Mouse (Mus musculus) left cerebral cortex, postnatal 10 days (tissue): Measurements from ENCODE around the gene Fgf8. TPM values are rescaled to one million over a fixed set of nuclear protein-coding genes. Genes with fewer than 3 reads are reported as not detected.

Experiments used
- DNase-seq, 2 experiments: peaks; one replicate each; pipeline ENCODE4 v3.0.0; 2021 to 2022; ENCODE audit warnings: low spot score in 2 of 2, mixed read lengths in 1 of 2; ENCODE audit errors: extremely low spot score in 1 of 2
- intact Hi-C: fragments of 180-260 bp; cut with DNase I; formaldehyde crosslinking; loops from one replicate; pipeline ENCODE4 v1.15.1; 2025
- total RNA-seq, 2 experiments: library from RNA; stranded (reverse); gene quantifications; 2 replicates each; pipeline ENCODE4 v1.2.3; 2021

Fgf8 gene
- total RNA-seq, 2 experiments from 2014 or later, result not detected

DNA sequence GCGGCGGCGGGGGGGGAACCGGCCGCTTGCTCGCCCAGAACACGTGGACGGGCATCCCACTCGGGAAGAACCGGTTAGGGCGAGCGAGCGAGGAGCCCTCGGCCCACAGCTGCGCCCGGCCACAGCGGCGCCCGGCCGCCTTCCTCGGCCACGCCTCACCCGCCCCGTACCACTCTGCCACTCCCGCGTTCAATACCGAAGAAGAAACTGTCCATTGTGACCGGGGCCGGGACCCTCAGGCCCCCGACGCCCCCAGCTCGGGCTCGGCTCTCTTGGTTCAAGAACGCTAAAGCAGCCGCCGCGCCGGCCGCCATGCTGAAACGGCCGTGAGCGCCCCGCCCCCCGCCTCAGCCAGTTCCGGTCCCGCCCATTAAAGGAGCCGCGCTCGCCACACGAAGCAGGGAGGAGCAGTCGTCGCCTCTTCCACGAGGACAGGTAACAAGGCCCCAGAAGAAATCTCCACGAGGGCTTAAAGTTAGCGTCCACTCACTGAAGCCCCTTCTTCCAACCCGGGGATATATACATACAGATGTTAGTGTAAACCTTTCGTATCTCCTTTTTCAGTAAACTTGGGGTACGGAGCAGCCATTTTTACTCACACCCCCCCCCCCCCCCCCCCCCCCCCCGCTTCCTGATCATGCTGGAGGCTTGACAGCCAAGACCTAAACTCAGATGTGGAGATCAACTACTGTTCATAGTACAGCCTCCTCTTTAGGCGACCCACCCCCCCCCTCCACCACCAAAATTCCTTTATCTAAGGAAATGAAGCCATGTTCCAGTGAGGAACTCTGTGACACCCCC is 6.7 kb upstream of the Fgf8 start, which contains the start of gene Npm3:
Npm3 (minus strand) TSS at position 349 of the 801 bp plus-strand sequence.
- intact Hi-C loops, result loop anchor here (2.0 kb wide), 1 partner anchor 529 kb away; no protein-coding TSS in a partner anchor

DNA sequence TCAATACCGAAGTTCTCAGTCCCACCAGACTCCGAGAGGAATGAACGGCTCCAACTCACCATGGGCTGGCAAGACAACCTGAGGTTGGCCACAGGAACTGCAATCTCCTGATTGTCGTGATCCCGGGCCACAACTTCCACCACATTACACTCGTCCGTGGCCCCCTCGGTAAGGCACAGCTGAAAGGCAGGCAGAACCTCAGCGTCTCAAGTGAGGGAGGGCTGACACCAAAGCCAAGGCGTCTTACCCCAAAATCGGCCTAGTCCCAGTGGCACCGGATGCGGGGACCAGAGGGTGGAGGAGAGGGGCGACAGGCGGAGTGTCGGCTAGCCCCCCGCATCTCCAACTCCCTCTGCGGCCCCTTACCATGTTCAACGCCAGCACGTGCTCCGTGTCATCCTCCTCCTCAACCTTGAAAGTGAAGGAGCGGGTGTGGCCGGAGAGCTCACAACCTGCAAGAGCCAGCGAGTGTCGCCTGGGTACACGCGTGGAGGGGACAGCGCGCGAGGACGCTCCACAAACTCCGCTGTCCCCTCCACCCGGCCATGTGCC is 6.1 kb upstream of the Fgf8 start:
- intact Hi-C loops, result loop anchor here (2.0 kb wide), 1 partner anchor 528 kb away; no protein-coding TSS in a partner anchor
- peak in 1 of 2 experiments; percentile 34 for DNase-seq

More for the DNA sequence above, 6.7 kb upstream of the Fgf8 start, which contains the start of gene Npm3:
- DNase-seq, result peak; percentile 65 to 91

DNA sequence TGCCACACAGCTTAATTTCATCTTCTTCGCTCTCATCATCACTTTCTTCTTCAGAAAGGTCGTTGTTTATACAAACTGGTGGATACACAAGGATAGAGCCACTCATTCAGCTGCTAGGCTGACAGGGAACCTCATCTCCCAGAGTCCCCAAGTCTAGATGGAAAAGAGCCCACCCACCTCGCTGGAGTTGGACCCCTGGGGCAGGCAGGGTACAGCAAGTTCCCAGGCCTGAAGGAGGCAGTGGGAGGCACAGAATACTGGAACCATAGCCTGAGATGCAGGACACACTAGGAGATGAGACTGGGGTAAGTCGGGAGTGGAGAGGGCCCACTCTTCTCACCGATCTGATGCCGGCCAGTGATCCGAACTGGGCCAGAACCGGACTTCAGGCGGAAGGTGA is 5.5 kb upstream of the Fgf8 start:
- DNase-seq, result no peak
- intact Hi-C loops, result loop anchor here (2.0 kb wide), 1 partner anchor 527 kb away; no protein-coding TSS in a partner anchor

DNA sequence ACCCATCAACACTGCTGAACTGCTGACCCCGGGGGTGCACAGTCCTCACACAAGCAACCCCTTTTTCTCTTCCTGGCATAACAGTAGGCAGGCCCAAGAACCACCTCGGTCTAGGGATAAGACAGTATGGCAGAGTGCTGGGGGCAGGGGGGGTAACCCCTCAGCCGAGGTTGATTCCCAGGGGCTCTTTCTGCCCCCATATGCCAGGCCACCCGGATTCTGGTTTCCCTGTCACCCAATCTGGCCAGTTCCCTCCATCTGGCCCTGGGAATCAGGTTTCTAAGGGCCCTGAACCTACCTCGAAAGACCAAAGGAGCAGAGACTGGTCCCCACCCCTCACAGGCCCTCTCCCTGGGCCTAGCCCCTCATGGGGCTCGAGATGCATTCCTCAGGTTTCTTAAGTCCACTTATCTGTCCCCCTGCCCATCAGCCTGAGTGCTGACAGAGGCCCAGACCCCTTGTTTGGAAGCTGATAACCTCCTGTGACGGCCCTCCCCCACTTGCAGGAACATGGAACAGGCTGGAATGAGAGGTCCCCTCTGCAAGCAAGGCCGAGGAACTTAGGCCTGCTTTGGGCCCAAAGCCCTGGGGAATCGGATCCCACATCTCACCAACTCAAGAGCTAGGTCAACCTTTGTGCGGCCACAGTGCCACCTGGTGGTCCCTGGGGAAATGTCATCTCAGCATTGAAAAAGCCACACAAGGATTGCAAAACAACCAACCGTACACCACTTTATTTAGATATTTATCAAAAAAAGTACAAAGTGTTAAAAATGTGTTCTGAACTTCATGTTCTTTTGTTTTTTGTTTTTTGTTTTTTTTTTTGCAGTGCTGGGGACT is 4.5 kb upstream of the Fgf8 start:
- DNase-seq, result peak; percentile 79 to 86
- intact Hi-C loops, result loop anchor here (2.0 kb wide), 1 partner anchor 172 kb away; no protein-coding TSS in a partner anchor

DNA sequence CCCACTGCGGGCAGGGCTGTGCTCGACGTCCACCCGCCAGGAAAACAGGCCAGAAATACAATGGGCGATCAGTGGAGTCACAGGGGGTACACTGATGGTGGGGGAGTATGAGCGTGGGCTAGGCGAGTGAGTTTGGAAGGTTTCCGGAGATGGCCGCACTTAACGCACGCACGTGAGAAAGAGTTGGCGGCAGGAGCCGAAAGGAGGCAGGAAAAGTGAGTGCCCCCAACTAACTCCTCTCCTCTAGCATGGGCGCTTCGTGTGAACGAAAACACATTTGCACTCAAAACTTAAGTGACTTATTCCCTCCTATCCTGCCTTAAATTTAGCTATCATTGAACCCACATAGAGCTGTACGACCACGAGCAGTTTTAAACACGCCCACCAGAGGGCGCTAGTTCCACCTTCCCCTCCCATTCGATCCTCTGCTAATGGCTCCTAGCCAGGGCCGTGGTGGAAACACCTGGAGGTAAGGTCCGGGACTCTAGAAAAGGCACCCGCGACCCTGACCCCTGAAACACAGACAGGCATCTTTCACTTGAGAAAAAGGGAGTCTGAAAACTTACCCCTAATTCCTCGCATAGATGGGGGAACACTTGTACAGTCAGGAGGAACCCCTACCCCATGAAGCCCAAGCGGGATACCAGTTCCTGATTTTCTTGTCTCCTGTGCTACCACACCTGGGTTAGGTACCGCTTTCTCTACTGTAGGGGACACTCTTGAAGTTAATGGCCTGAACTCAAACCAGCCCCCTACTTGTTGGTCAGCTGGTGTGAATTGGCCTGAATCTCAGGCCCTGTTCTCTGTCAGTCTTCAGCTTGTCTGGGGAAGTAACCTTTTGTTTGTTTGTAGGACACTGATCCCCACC is 3.7 kb upstream of the Fgf8 start:
- DNase-seq, result peak; percentile 52 to 84

DNA sequence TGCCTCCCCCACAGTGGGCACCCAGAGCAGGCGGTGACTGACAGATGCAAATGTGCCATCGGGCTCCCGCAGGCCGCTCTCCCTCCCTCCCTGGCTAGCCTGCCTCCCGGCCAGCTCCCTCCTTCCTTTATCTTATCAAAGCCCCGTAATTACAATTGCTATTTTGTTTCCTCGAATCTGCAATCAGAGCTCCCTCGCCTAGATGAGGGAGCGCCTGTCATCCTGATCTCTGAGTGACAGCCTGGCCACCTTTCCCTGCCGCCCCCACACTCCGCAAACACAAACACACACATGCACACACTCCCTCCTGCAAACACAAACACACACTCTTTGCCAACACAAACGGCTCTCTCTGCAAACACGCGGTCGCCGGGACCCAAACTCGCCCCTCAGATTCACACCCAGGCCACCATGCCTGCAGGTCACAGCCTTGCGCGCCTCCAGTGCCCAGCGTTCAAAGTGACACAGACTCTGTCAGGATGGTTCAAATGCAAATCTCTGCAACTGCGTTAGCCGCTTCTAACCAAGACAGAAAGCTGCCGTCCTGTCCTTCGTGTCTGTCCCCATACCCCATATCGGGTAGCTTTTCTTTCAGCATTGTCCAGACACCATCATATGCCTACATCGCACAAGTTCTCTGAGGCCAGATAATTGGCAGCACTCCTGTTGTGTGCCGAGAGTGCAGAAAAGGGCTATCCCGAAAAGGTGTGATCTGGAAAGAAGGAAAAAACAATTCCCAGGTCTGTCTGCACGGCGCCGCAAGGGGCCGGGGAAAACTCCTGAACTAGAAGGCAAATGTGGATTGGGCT is 2.8 kb upstream of the Fgf8 start:
- intact Hi-C loops, result loop anchor here (2.0 kb wide), 1 partner anchor 171 kb away; no protein-coding TSS in a partner anchor
- DNase-seq, result no peak

More for the DNA sequence above, 3.7 kb upstream of the Fgf8 start:
- intact Hi-C loops, result loop anchor here (2.0 kb wide), 1 partner anchor 172 kb away; no protein-coding TSS in a partner anchor

DNA sequence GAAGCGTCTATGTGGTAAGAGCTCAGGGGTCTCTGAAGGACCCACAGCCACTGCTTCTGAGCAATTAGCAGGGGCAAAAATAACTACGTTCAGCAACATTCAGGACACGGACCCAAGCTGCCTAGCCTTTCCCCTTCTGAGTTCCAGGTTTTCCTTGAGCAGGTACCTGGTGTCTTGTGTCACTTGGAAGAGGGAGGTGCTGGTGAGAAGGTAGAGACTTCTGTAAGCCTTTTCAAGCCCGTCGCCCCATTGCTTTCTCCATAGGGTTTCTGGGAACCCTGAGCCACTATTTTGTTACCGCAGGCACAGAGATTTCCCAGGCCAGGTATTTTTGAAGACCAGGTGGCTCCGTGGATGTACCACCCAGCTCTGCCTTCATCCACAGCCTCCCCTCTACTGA is 904 bp upstream of the Fgf8 start:
- no peak for DNase-seq
- intact Hi-C loops, result no loop called here

- no peak for DNase-seq
- intact Hi-C loops, result no loop called here
These were observed 365 bp upstream of the Fgf8 start for GRCm38 (mm10) chr19:45742984-45743575.

- DNase-seq, result peak in 1 of 2 experiments; percentile 30
- intact Hi-C loops, result no loop called here
These were observed 1.1 kb downstream of the Fgf8 start for GRCm38 (mm10) chr19:45741431-45742217.

DNA sequence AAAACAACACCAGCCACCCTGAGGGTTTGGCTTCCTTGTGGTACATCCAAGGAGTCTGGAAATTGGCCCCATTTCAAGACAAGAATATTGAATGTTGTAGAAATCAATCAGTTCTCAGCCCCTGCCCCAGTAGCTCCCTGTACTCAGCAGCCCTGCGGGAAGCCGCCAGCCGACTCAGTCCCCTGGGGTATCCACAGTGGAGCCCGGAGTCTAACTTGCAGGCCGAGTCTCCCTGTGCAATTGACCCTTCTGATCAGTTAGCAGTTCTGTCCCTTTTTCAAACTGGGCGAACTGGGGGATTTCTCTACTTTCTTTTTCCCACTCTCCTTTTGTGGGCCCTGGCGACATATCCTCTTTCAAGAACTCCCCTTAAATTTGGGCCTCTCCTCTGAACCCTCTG is 1.9 kb downstream of the Fgf8 start:
- no peak for DNase-seq
- intact Hi-C loops, result no loop called here

- intact Hi-C loops, result no loop called here
- no peak for DNase-seq
These were observed 2.5 kb downstream of the Fgf8 start for GRCm38 (mm10) chr19:45740233-45740632.

- DNase-seq, result no peak
- intact Hi-C loops, result no loop called here
These were observed 4.2 kb downstream of the Fgf8 start for GRCm38 (mm10) chr19:45738521-45738920.

DNA sequence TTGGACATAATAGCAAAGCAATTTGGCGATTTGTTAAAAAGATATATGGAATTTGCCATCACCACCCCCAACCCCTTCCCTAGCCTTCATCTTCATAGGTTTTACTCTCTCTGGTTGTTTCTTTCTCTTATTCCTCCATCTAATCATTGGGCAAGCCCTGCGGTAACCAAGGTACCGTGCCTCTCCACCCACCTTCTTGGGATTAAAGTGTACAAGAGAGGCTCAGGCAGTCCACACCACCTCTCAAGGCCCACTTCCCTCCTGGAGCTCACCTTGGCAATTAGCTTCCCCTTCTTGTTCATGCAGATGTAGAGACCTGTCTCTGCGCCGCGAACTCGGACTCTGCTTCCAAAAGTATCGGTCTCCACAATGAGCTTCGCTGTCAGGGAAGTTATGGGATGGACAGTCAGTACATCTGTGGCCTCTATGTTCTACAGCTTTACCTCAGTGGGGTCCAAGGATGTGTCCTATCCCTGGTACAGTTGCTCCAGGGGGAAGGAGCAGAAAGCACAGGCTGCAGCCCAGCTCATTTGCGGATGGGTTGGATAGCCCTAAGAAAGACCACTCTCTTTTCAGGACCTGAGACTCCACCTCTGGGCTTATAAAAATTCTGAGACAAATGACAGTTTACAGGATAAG is 4.8 kb downstream of the Fgf8 start:
- DNase-seq, result no peak
- intact Hi-C loops, result no loop called here

DNA sequence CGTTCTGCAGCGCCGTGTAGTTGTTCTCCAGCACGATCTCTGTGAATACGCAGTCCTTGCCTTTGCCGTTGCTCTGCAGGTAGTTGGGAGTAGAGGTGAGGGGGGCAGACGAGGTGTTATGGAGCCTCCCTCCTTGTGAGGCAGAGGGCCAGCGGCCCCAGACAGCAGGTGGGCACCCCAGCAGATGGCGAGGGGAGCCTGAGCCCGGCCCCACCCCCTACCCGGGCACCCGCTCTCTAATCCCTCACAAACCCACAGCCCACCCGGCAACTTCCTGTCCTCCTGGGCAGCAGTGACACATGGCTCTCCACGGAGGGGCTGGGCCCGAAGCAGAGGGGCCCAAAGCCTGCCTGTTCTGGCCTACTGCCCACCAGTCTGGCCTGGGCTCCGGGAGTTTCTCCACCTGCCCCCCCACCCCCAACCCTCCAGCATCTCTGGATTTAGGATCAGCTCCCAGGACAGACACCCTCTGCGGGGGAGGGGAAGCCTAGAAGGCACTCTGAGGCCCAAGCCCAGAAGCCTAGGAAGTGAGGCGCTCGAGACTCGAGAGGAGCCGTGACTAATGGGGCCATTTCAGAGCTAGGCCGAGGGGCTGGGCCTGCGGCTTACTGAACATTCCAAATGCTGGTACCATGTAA is 5.4 kb downstream of the Fgf8 start:
- peak in 1 of 2 experiments; percentile 28 for DNase-seq
- intact Hi-C loops, result no loop called here

DNA sequence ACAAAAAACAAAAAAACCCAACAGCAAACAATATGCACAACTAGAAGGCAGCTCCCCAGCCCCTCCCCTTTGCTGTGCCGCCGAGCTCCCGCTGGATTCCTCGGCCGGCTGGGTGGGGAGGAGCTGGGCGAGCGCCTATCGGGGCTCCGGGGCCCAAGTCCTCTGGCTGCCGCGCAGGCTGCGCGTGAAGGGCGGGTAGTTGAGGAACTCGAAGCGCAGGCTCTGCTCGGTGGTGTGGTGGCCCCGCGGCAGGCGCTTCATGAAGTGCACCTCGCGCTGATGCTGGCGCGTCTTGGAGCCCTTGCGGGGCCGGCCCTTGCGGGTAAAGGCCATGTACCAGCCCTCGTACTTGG is 5.9 kb downstream of the Fgf8 start:
- peak in 1 of 2 experiments; percentile 60 for DNase-seq
- intact Hi-C loops, result no loop called here
